Mouse (Mus musculus): ENCODE measurements around the gene Upf1. TPM values are rescaled to one million over a fixed set of nuclear protein-coding genes. Genes with fewer than 3 reads are reported as not detected.

The Upf1 gene
- polyA plus RNA-seq, 1 experiment from 2014 or later = 6.8 TPM

- no peaks in the 10 kb centered on the region for H3K9me3 ChIP-seq (ENCODE audit: control insufficient read depth, low read length)
- H3K27me3 ChIP-seq (replicated peaks; ENCODE audit: control insufficient read depth, insufficient read depth, low read length) = no peaks in the 10 kb centered on the region
- H3K4me1 ChIP-seq (ENCODE audit: control insufficient read depth, insufficient read depth, low read length) = peaks cover 4% of the 10 kb centered on the region; the same call in 1 of the 2 replicates
- H3K4me3 ChIP-seq (ENCODE audit: low read length) = no peak overlapping the region
- ATAC-seq = no peak
- peaks cover 20% of the 10 kb centered on the region for H3K36me3 ChIP-seq (ENCODE audit: control insufficient read depth, insufficient read depth, low read length)
- H3K4me2 ChIP-seq (ENCODE audit: low read depth, low read length) = no peak overlapping the region
- WGBS = 79% methylated on average over 5 of the region's 5 CpGs
- H3K9ac ChIP-seq (ENCODE audit: low read depth, low read length) = no peak overlapping the region
- H3K27ac ChIP-seq (ENCODE audit: low read length) = no peak overlapping the region
Observed at GRCm38 (mm10) chr8:70284421-70284820, 68.7 kb downstream of the Upf1 start.

DNA sequence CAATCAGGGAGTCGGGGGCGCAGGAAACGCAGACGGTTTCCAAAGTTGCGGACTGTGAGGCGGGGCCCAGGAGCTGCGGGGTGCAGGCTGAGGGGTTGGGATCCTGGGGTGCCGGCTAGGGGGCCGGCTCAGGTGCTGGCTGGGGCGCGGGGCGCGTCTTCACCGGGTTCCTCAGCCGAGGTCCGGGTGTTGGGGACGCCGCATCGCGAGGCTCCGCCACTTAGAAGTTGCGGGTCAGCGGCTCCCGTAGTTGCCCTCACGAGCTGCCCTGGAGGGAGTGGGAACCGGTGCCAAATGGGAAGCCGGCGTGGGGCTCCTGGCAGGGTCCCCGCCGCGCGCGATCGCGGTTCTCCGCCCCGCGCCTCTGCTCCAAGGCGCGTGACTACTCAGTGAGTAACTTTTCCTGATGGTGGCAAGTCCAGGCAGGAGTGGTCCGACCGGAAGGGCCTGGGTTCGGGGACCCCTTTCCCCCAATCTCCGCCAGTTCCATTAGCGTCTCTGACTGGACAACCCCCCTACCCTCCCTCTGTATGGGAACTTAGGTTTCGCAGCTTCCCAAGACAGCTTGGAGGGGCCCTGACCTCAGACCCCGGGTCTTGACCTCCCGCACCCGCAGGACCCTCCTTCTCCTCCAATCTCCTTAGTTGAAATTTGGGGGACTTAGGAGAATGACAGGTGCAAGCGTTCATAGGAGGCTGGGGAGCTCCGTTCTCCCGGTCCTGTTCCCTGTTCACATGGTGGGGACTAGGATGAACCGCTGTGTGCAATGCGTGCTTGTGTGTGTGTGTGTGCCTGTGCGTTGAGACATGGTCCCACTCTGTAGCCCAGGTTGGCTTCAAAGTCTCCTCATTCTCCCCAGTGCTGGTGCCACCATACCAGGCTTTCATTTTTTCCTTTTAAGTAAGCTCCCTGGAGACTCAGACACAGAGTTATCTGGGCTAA lies 69.7 kb downstream of the Upf1 start:
- H3K4me3 ChIP-seq (ENCODE audit: low read length) = peak overlapping the region; percentile 89
- ATAC-seq = peak; percentile 50
- H3K9me3 ChIP-seq (ENCODE audit: control insufficient read depth, low read length) = no peaks in the 10 kb centered on the region
- peak overlapping the region; percentile 98 for H3K9ac ChIP-seq (ENCODE audit: low read depth, low read length)
- H3K4me1 ChIP-seq (ENCODE audit: control insufficient read depth, insufficient read depth, low read length) = peaks cover 4% of the 10 kb centered on the region; the same call in 1 of the 2 replicates
- under 1% methylated on average over 55 of the region's 55 CpGs for WGBS
- peak overlapping the region; percentile 89 for H3K4me2 ChIP-seq (ENCODE audit: low read depth, low read length)
- no peaks in the 10 kb centered on the region for H3K27me3 ChIP-seq (replicated peaks; ENCODE audit: control insufficient read depth, insufficient read depth, low read length)
- peak overlapping the region; percentile 73 for H3K27ac ChIP-seq (ENCODE audit: low read length)
- H3K36me3 ChIP-seq (ENCODE audit: control insufficient read depth, insufficient read depth, low read length) = peaks cover 20% of the 10 kb centered on the region

- H3K36me3 ChIP-seq (ENCODE audit: control insufficient read depth, insufficient read depth, low read length) = peaks cover 19% of the 10 kb centered on the region
- H3K9ac ChIP-seq (ENCODE audit: low read depth, low read length) = peak within 1 kb of the TSS; percentile 98
- WGBS = under 1% methylated on average over 36 of the region's 36 CpGs
- no peaks in the 10 kb centered on the region for H3K9me3 ChIP-seq (ENCODE audit: control insufficient read depth, low read length)
- H3K4me3 ChIP-seq (ENCODE audit: low read length) = peak within 1 kb of the TSS; percentile 89
- peak; percentile 95 for ATAC-seq
- H3K4me1 ChIP-seq (ENCODE audit: control insufficient read depth, insufficient read depth, low read length) = peaks cover 4% of the 10 kb centered on the region; the same call in 1 of the 2 replicates
- H3K4me2 ChIP-seq (ENCODE audit: low read depth, low read length) = peak within 1 kb of the TSS; percentile 89
- peak within 1 kb of the TSS; percentile 73 for H3K27ac ChIP-seq (ENCODE audit: low read length)
- no peaks in the 10 kb centered on the region for H3K27me3 ChIP-seq (replicated peaks; ENCODE audit: control insufficient read depth, insufficient read depth, low read length)
Observed at GRCm38 (mm10) chr8:70282603-70283135, 70.4 kb downstream of the Upf1 start, which contains the start of gene Homer3. Homer3 (plus strand) TSS chr8:70282827.

Other genes starting within 250 kb of the Upf1 start
- 0.89 and 0.98 TPM in 2 replicates for gene Ncan, start 232.4 kb downstream of the Upf1 start, polyA plus RNA-seq (2015; fragmentation: Nextera tagmentation; extraction: Ambion mirVana)
- 50.7 and 51.7 TPM in 2 replicates for gene Nr2c2ap, start 221.9 kb downstream of the Upf1 start, polyA plus RNA-seq (2015; fragmentation: Nextera tagmentation; extraction: Ambion mirVana)
- 12.6 and 15.3 TPM in 2 replicates for gene Rfxank, start 214.1 kb downstream of the Upf1 start, polyA plus RNA-seq (2015; fragmentation: Nextera tagmentation; extraction: Ambion mirVana)
- 38.4 and 42.4 TPM in 2 replicates for gene Borcs8, start 213.8 kb downstream of the Upf1 start, polyA plus RNA-seq (2015; fragmentation: Nextera tagmentation; extraction: Ambion mirVana)
- gene Mef2b, start 213.6 kb downstream of the Upf1 start, polyA plus RNA-seq (2015; fragmentation: Nextera tagmentation; extraction: Ambion mirVana) = 0.11 and 0.23 TPM in 2 replicates
- 66.9 and 67.7 TPM in 2 replicates for gene Tmem161a, start 180.9 kb downstream of the Upf1 start, polyA plus RNA-seq (2015; fragmentation: Nextera tagmentation; extraction: Ambion mirVana)
- 7.6 and 10.5 TPM in 2 replicates for gene Slc25a42, start 141.0 kb downstream of the Upf1 start, polyA plus RNA-seq (2015; fragmentation: Nextera tagmentation; extraction: Ambion mirVana)
- gene Sugp2, start 119.1 kb downstream of the Upf1 start, polyA plus RNA-seq (2015; fragmentation: Nextera tagmentation; extraction: Ambion mirVana) = 17.3 and 18.1 TPM in 2 replicates
- 25.1 and 29.0 TPM in 2 replicates for gene Armc6, start 118.8 kb downstream of the Upf1 start, polyA plus RNA-seq (2015; fragmentation: Nextera tagmentation; extraction: Ambion mirVana)
- 25.5 and 26.0 TPM in 2 replicates for gene Homer3, start 70.5 kb downstream of the Upf1 start, polyA plus RNA-seq (2015; fragmentation: Nextera tagmentation; extraction: Ambion mirVana)
- 44.2 and 48.4 TPM in 2 replicates for gene Ddx49, start 50.8 kb downstream of the Upf1 start, polyA plus RNA-seq (2015; fragmentation: Nextera tagmentation; extraction: Ambion mirVana)
- gene Cope, start 50.8 kb downstream of the Upf1 start, polyA plus RNA-seq (2015; fragmentation: Nextera tagmentation; extraction: Ambion mirVana) = 432 and 443 TPM in 2 replicates
- gene Cers1, start 37.5 kb downstream of the Upf1 start, polyA plus RNA-seq (2015; fragmentation: Nextera tagmentation; extraction: Ambion mirVana) = 2.1 and 3.2 TPM in 2 replicates
- gene Gdf1, start 23.5 kb downstream of the Upf1 start, polyA plus RNA-seq (2015; fragmentation: Nextera tagmentation; extraction: Ambion mirVana) = 0.53 and 0.78 TPM in 2 replicates
- 0.39 and 0.51 TPM in 2 replicates for gene Comp, start 20.3 kb upstream of the Upf1 start, polyA plus RNA-seq (2015; fragmentation: Nextera tagmentation; extraction: Ambion mirVana)
- 12.9 and 16.4 TPM in 2 replicates for gene Crtc1, start 86.3 kb upstream of the Upf1 start, polyA plus RNA-seq (2015; fragmentation: Nextera tagmentation; extraction: Ambion mirVana)
- gene Klhl26, start 123.7 kb upstream of the Upf1 start, polyA plus RNA-seq (2015; fragmentation: Nextera tagmentation; extraction: Ambion mirVana) = 21.2 and 21.5 TPM in 2 replicates
- gene Tmem59l, start 134.1 kb upstream of the Upf1 start, polyA plus RNA-seq (2015; fragmentation: Nextera tagmentation; extraction: Ambion mirVana) = 2.9 and 3.3 TPM in 2 replicates
- 1.6 and 1.7 TPM in 2 replicates for gene Crlf1, start 139.9 kb upstream of the Upf1 start, polyA plus RNA-seq (2015; fragmentation: Nextera tagmentation; extraction: Ambion mirVana)
- gene Rex1bd, start 153.5 kb upstream of the Upf1 start, polyA plus RNA-seq (2015; fragmentation: Nextera tagmentation; extraction: Ambion mirVana) = 130 and 137 TPM in 2 replicates
- gene Uba52, start 157.5 kb upstream of the Upf1 start, polyA plus RNA-seq (2015; fragmentation: Nextera tagmentation; extraction: Ambion mirVana) = 991 TPM in 2 replicates
- 320 and 328 TPM in 2 replicates for gene Fkbp8, start 174.4 kb upstream of the Upf1 start, polyA plus RNA-seq (2015; fragmentation: Nextera tagmentation; extraction: Ambion mirVana)
- gene Kxd1, start 174.7 kb upstream of the Upf1 start, polyA plus RNA-seq (2015; fragmentation: Nextera tagmentation; extraction: Ambion mirVana) = 65.3 and 67.3 TPM in 2 replicates
- 16.6 and 17.7 TPM in 2 replicates for gene Ell, start 186.2 kb upstream of the Upf1 start, polyA plus RNA-seq (2015; fragmentation: Nextera tagmentation; extraction: Ambion mirVana)
- gene Isyna1, start 241.1 kb upstream of the Upf1 start, polyA plus RNA-seq (2015; fragmentation: Nextera tagmentation; extraction: Ambion mirVana) = 105 and 121 TPM in 2 replicates

All from intestine, embryonic 16.5 days (tissue).